Mouse (Mus musculus) lung, adult 2 months (tissue): ENCODE results near the gene Sohlh2.

ENCODE experiments used
- CTCF ChIP-seq: fragments of 200-500 bp; IDR thresholded peaks from 2 replicates; pipeline ENCODE4 v1.5.1; 2011; ENCODE audit warnings: mild to moderate bottlenecking, low read length, control low read depth; ENCODE audit not compliant: insufficient read depth
- POLR2A ChIP-seq: fragments of 200-500 bp; IDR thresholded peaks from 2 replicates; pipeline ENCODE4 v1.6.1; 2011; ENCODE audit warnings: low read depth, mild to moderate bottlenecking, control low read depth, low read length, borderline replicate concordance; ENCODE audit errors: extremely low read depth

- TF ChIP-seq CTCF (no peak), POLR2A (no peak)
These were observed 42.0 kb upstream of the Sohlh2 start for GRCm38 (mm10) chr3:55139837-55140236.
